Mouse (Mus musculus): ENCODE results near the gene Ckm. TPM values are rescaled to one million over a fixed set of nuclear protein-coding genes. Genes with fewer than 3 reads are reported as not detected.

Ckm gene
- polyA plus RNA-seq, 1 experiment from 2014 or later: 42.1 TPM

GRCm38 (mm10) chr7:19464367-19465307 lies 60.1 kb downstream of the Ckm start:
- no peak for ATAC-seq (ENCODE audit: low FRiP score, low TSS enrichment)
- no peak for TF ChIP-seq CTCF (IDR thresholded peaks at IDR 0.05; ENCODE audit: low read depth)
- no peak for TF ChIP-seq EP300 (optimal IDR thresholded peaks at IDR 0.05)
- no peak overlapping the region for H3K27ac ChIP-seq (replicated peaks)
- no peaks in the 10 kb centered on the region for H3K9me3 ChIP-seq (ENCODE audit: control insufficient read depth, low read length)
- no peak overlapping the region for H3K4me3 ChIP-seq (ENCODE audit: low read depth, low read length)
- no peaks in the 10 kb centered on the region for H3K4me1 ChIP-seq (replicated peaks; ENCODE audit: control insufficient read depth, insufficient read depth)
- 0 out of 2 replicates have a peak overlapping the region, but pooled peaks have one; percentile 13 for H3K9ac ChIP-seq (ENCODE audit: low read length)
- H3K27me3 ChIP-seq (ENCODE audit: control insufficient read depth, insufficient read depth, low read length): no peaks in the 10 kb centered on the region; the same call in 1 of the 2 replicates
- DNase-seq (ENCODE audit: low spot score): no peak
- H3K36me3 ChIP-seq (ENCODE audit: control insufficient read depth, insufficient read depth, low read length): no peaks in the 10 kb centered on the region
- 18% methylated on average over 21 of the region's 22 CpGs for WGBS
- H3K4me2 ChIP-seq (replicated peaks; ENCODE audit: low read depth): peak overlapping the region; percentile 14; the same call in 1 of the 2 replicates

GRCm38 (mm10) chr7:19466602-19467145 lies 62.1 kb downstream of the Ckm start:
- Histone ChIP-seq H3K4me3 (ENCODE audit: low read depth, low read length) (no peak overlapping the region), H3K27ac (replicated peaks) (no peak overlapping the region), H3K27me3 (ENCODE audit: control insufficient read depth, insufficient read depth, low read length) (no peaks in the 10 kb centered on the region; the same call in 1 of the 2 replicates), H3K9ac (ENCODE audit: low read length) (no peak overlapping the region), H3K9me3 (ENCODE audit: control insufficient read depth, low read length) (no peaks in the 10 kb centered on the region), H3K4me1 (replicated peaks; ENCODE audit: control insufficient read depth, insufficient read depth) (no peaks in the 10 kb centered on the region), H3K4me2 (replicated peaks; ENCODE audit: low read depth) (no peak overlapping the region), H3K36me3 (ENCODE audit: control insufficient read depth, insufficient read depth, low read length) (no peaks in the 10 kb centered on the region)
- TF ChIP-seq EP300 (optimal IDR thresholded peaks at IDR 0.05) (no peak), CTCF (IDR thresholded peaks at IDR 0.05; ENCODE audit: low read depth) (no peak)
- DNase-seq (ENCODE audit: low spot score): no peak
- WGBS: 61% methylated on average over 5 of the region's 5 CpGs
- ATAC-seq (ENCODE audit: low FRiP score, low TSS enrichment): no peak

- Histone ChIP-seq H3K9me3 (ENCODE audit: control insufficient read depth, low read length) (no peaks in the 10 kb centered on the region), H3K4me3 (ENCODE audit: low read depth, low read length) (no peak overlapping the region), H3K27ac (replicated peaks) (no peak overlapping the region), H3K4me2 (replicated peaks; ENCODE audit: low read depth) (no peak overlapping the region), H3K36me3 (ENCODE audit: control insufficient read depth, insufficient read depth, low read length) (no peaks in the 10 kb centered on the region), H3K27me3 (ENCODE audit: control insufficient read depth, insufficient read depth, low read length) (no peaks in the 10 kb centered on the region; the same call in 1 of the 2 replicates), H3K9ac (ENCODE audit: low read length) (no peak overlapping the region), H3K4me1 (replicated peaks; ENCODE audit: control insufficient read depth, insufficient read depth) (no peaks in the 10 kb centered on the region)
- TF ChIP-seq CTCF (IDR thresholded peaks at IDR 0.05; ENCODE audit: low read depth): no peak
- no peak for TF ChIP-seq EP300 (optimal IDR thresholded peaks at IDR 0.05)
- DNase-seq (ENCODE audit: low spot score) (peak; percentile 46), ATAC-seq (ENCODE audit: low FRiP score, low TSS enrichment) (peak; percentile 4; the same call in 1 of the 2 replicates)
- 35% methylated on average over 6 of the region's 6 CpGs for WGBS
Measured at GRCm38 (mm10) chr7:19467638-19468037, 63.1 kb downstream of the Ckm start.

- TF ChIP-seq CTCF (IDR thresholded peaks at IDR 0.05; ENCODE audit: low read depth): no peak
- TF ChIP-seq EP300 (optimal IDR thresholded peaks at IDR 0.05): no peak
- H3K4me3 ChIP-seq (ENCODE audit: low read depth, low read length): no peak overlapping the region
- ATAC-seq (ENCODE audit: low FRiP score, low TSS enrichment): no peak
- no peaks in the 10 kb centered on the region for H3K9me3 ChIP-seq (ENCODE audit: control insufficient read depth, low read length)
- WGBS: 61% methylated on average over 12 of the region's 12 CpGs
- no peaks in the 10 kb centered on the region; the same call in 1 of the 2 replicates for H3K27me3 ChIP-seq (ENCODE audit: control insufficient read depth, insufficient read depth, low read length)
- H3K27ac ChIP-seq (replicated peaks): no peak overlapping the region
- H3K9ac ChIP-seq (ENCODE audit: low read length): no peak overlapping the region
- H3K4me2 ChIP-seq (replicated peaks; ENCODE audit: low read depth): no peak overlapping the region
- H3K4me1 ChIP-seq (replicated peaks; ENCODE audit: control insufficient read depth, insufficient read depth): no peaks in the 10 kb centered on the region
- no peak for DNase-seq (ENCODE audit: low spot score)
- no peaks in the 10 kb centered on the region for H3K36me3 ChIP-seq (ENCODE audit: control insufficient read depth, insufficient read depth, low read length)
Measured at GRCm38 (mm10) chr7:19468279-19468678, 63.7 kb downstream of the Ckm start.

GRCm38 (mm10) chr7:19469404-19469803 lies 64.8 kb downstream of the Ckm start:
- 24% methylated on average over 22 of the region's 23 CpGs for WGBS
- DNase-seq (ENCODE audit: low spot score) (no peak), ATAC-seq (ENCODE audit: low FRiP score, low TSS enrichment) (no peak)
- TF ChIP-seq EP300 (optimal IDR thresholded peaks at IDR 0.05): no peak
- TF ChIP-seq CTCF (IDR thresholded peaks at IDR 0.05; ENCODE audit: low read depth): no peak
- Histone ChIP-seq H3K27me3 (ENCODE audit: control insufficient read depth, insufficient read depth, low read length) (no peaks in the 10 kb centered on the region; the same call in 1 of the 2 replicates), H3K36me3 (ENCODE audit: control insufficient read depth, insufficient read depth, low read length) (no peaks in the 10 kb centered on the region), H3K4me1 (replicated peaks; ENCODE audit: control insufficient read depth, insufficient read depth) (no peaks in the 10 kb centered on the region), H3K4me3 (ENCODE audit: low read depth, low read length) (0 out of 2 replicates have a peak overlapping the region, but pooled peaks have one; percentile 1), H3K27ac (replicated peaks) (no peak overlapping the region), H3K9me3 (ENCODE audit: control insufficient read depth, low read length) (no peaks in the 10 kb centered on the region), H3K9ac (ENCODE audit: low read length) (no peak overlapping the region), H3K4me2 (replicated peaks; ENCODE audit: low read depth) (no peak overlapping the region)

Measured in stomach, postnatal 0 days (tissue).